Mouse (Mus musculus) brain, embryonic 18.5 days (tissue): ENCODE data around the gene Gm11146.

Experiments used
- DNase-seq: peaks from one replicate; pipeline ENCODE4 v3.0.0-alpha.2; 2012; ENCODE audit warnings: low read depth, low spot score

The Gm11146 gene

DNA sequence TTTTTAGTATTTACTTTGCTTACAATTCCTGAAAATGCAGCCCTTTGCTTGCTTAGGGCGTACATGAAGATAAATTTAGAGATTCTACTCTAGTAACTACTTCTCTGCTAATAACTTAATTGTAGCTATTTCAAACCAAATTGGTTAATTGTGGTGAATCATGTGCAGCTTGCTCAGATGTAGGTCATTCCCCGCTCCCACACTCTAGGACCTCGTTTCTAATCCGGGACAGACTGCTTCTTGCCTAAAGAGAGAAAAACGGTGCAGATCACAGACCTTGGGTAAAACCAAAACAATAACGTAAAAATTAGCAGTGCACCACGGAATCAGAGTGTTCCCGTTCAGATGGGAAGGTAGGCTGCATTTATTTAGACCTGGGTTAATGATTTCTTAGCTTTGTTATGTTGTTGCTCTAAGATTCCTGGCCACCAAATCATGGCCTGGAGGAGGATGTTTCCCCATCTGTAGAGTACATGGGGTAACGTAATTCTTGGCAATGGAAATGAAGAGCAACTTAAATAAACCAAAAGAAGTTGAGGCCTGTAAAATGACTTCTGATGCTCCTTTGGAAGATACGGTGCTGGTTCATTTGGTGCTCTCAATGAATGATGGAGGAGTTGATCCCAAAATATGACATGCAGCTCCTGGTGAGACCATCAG, 45.3 kb downstream of the Gm11146 start:
- no peak for DNase-seq

DNA sequence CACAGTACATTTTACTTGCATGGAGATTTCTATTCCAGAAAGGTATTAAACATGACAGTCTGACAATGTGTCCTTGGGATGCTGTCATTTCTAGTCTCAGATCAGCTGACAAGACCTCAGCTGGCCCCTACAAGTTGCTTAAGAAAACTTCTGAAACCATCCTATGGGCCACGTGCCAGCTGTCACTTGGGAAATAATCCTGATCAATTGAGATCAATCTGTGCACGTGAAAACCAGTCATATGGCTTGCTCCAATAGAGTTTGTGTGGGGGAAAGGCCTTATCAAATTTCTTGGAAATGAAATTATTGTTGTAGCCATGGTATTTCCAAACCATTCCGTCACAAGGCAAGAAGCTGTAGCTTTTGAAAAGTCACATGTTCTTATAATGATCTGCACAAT, 50.8 kb downstream of the Gm11146 start:
- DNase-seq: no peak
